8 mouse cellular contexts compared by ENCODE assay signal in the genomic region with DNA sequence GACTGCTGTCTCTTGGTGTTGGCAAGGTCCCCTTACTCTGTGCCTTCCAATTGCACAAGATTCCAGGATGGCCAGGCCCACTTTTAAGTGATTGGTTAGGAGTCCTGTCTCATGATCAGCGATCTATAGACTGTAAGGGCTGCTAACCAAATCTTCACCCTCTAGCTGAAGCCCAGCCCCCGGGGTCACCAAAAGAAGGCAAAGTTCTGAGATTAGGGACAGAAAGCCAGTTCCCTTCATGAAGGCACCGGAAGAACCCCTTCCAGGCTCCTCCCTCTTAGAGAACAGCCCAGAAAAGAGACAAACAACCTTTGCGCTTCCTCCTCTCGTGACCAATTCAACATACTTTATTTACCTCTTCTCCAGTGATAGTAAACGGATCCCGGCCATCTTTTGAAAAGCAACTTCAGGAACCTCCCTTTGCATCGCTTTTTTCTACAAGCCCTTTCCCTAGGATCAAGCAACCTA. TPM values are rescaled to one million over a fixed set of nuclear protein-coding genes. Genes with fewer than 3 reads are reported as not detected.
DNase-seq lines count a peak whose midpoint lies in the region; ATAC-seq lines count a peak whose summit lies in the region.

No protein-coding gene starts in this region.

- peak overlapping the region; percentile 94 for H3K9ac ChIP-seq in embryonic facial prominence, embryonic 13.5 days
- H3K9ac ChIP-seq in stomach, embryonic 14.5 days (replicated peaks; ENCODE audit: low read depth, low read length), result peak overlapping the region; percentile 96

- intact Hi-C loops in heart, postnatal 36 days (cut with DNase I), result loop anchor here (5.0 kb wide), 1 partner anchor 34 kb away; a partner anchor contains a TSS

- 6% methylated on average over 8 of the region's 8 CpGs for WGBS in embryonic facial prominence, embryonic 13.5 days
- 11% methylated on average over 8 of the region's 8 CpGs for WGBS in limb, embryonic 10.5 days
- 13% methylated on average over 8 of the region's 8 CpGs for WGBS in midbrain, embryonic 10.5 days
- 3% methylated on average over 8 of the region's 8 CpGs for WGBS in stomach, embryonic 14.5 days

- peak; percentile 35 for DNase-seq in urinary bladder, postnatal 14 days (ENCODE audit: low spot score)
- DNase-seq in urinary bladder, adult 18-20 months (ENCODE audit: low spot score in 2 of 2), result no peak
- DNase-seq in heart, postnatal 36 days, result peak; percentile 22 to 50
- DNase-seq in limb, embryonic 10.5 days (ENCODE audit: low spot score), result no peak
- DNase-seq in midbrain, embryonic 10.5 days (ENCODE audit: low spot score), result peak; percentile 19
- no peak for DNase-seq in layer of hippocampus, adult 8-10 months (ENCODE audit: low spot score in 2 of 2)

- peak overlapping the region; percentile 83 for H3K4me2 ChIP-seq in embryonic facial prominence, embryonic 13.5 days
- H3K4me2 ChIP-seq in stomach, embryonic 14.5 days (replicated peaks; ENCODE audit: low read depth, low read length), result peak overlapping the region; percentile 85

- H3K27ac ChIP-seq in embryonic facial prominence, embryonic 13.5 days, result peak overlapping the region; percentile 72; the same call in 1 of the 2 replicates
- peak overlapping the region; percentile 95 for H3K27ac ChIP-seq in limb, embryonic 10.5 days
- peak overlapping the region; percentile 93 for H3K27ac ChIP-seq in midbrain, embryonic 10.5 days (replicated peaks)
- H3K27ac ChIP-seq in stomach, embryonic 14.5 days (ENCODE audit: low read length), result peak overlapping the region; percentile 82; the same call in 1 of the 2 replicates

- H3K36me3 ChIP-seq in embryonic facial prominence, embryonic 13.5 days, result peaks cover 5% of the 10 kb centered on the region; the same call in 1 of the 2 replicates
- peaks cover 44% of the 10 kb centered on the region for H3K36me3 ChIP-seq in limb, embryonic 10.5 days
- H3K36me3 ChIP-seq in midbrain, embryonic 10.5 days, result peaks cover 44% of the 10 kb centered on the region
- peaks cover 8% of the 10 kb centered on the region for H3K36me3 ChIP-seq in stomach, embryonic 14.5 days (ENCODE audit: control insufficient read depth, insufficient read depth, low read length)

- H3K4me3 ChIP-seq in embryonic facial prominence, embryonic 13.5 days, result peak overlapping the region; percentile 100
- H3K4me3 ChIP-seq in limb, embryonic 10.5 days, result peak overlapping the region; percentile 99
- H3K4me3 ChIP-seq in midbrain, embryonic 10.5 days, result peak overlapping the region; percentile 100
- H3K4me3 ChIP-seq in stomach, embryonic 14.5 days (ENCODE audit: low read depth, low read length), result peak overlapping the region; percentile 99

- no peaks in the 10 kb centered on the region for H3K9me3 ChIP-seq in embryonic facial prominence, embryonic 13.5 days
- H3K9me3 ChIP-seq in limb, embryonic 10.5 days (replicated peaks), result no peaks in the 10 kb centered on the region
- no peaks in the 10 kb centered on the region for H3K9me3 ChIP-seq in midbrain, embryonic 10.5 days (replicated peaks)
- no peaks in the 10 kb centered on the region for H3K9me3 ChIP-seq in stomach, embryonic 14.5 days (ENCODE audit: control insufficient read depth, low read depth, low read length)

- ATAC-seq in embryonic facial prominence, embryonic 13.5 days (ENCODE audit: insufficient number of reproducible peaks, insufficient read depth, low FRiP score, low TSS enrichment, low read depth), result no peak
- no peak for ATAC-seq in stomach, embryonic 14.5 days (ENCODE audit: insufficient number of reproducible peaks, insufficient read depth, low FRiP score, low read depth)

- no peaks in the 10 kb centered on the region for H3K27me3 ChIP-seq in embryonic facial prominence, embryonic 13.5 days
- no peaks in the 10 kb centered on the region for H3K27me3 ChIP-seq in limb, embryonic 10.5 days (ENCODE audit: low read depth, poor library complexity, severe bottlenecking)
- H3K27me3 ChIP-seq in midbrain, embryonic 10.5 days (ENCODE audit: low read depth, poor library complexity, severe bottlenecking), result no peaks in the 10 kb centered on the region
- H3K27me3 ChIP-seq in stomach, embryonic 14.5 days (ENCODE audit: control insufficient read depth, insufficient read depth, low read length), result no peaks in the 10 kb centered on the region

- H3K4me1 ChIP-seq in embryonic facial prominence, embryonic 13.5 days, result peaks cover 42% of the 10 kb centered on the region
- H3K4me1 ChIP-seq in limb, embryonic 10.5 days, result peaks cover 38% of the 10 kb centered on the region
- peaks cover 39% of the 10 kb centered on the region for H3K4me1 ChIP-seq in midbrain, embryonic 10.5 days
- H3K4me1 ChIP-seq in stomach, embryonic 14.5 days (ENCODE audit: control insufficient read depth, insufficient read depth, low read length), result peaks cover 7% of the 10 kb centered on the region; the same call in 1 of the 2 replicates

RNA-seq across cellular contexts. Expression of a gene that starts 1.0 kb away (rescaled TPM):
- polyA plus RNA-seq in embryonic facial prominence, embryonic 13.5 days (2015; fragmentation: Nextera tagmentation; extraction: Ambion mirVana), result 63.3 and 67.6 TPM in 2 replicates
- 10 to 100 TPM; 65.4 to 74.1 TPM for total RNA-seq in heart, postnatal 36 days (2021)
- 83.2 and 85.7 TPM in 2 replicates for polyA plus RNA-seq in limb, embryonic 10.5 days (2016; fragmentation: Nextera tagmentation; extraction: Ambion mirVana)
- polyA plus RNA-seq in midbrain, embryonic 10.5 days (2016; fragmentation: Nextera tagmentation; extraction: Ambion mirVana), result 85.4 and 89.4 TPM in 2 replicates
- 52.0 and 52.8 TPM in 2 replicates for polyA plus RNA-seq in stomach, embryonic 14.5 days (2014; fragmentation: Nextera tagmentation; extraction: Ambion mirVana)
- 10 to 100 TPM; 43.0 to 55.3 (median 48.6) TPM for total RNA-seq in layer of hippocampus, adult 8-10 months (2022)

RNA-seq across cellular contexts. Expression of a gene that starts 24.1 kb away (rescaled TPM):
- polyA plus RNA-seq in embryonic facial prominence, embryonic 13.5 days (2015; fragmentation: Nextera tagmentation; extraction: Ambion mirVana), result 10.2 and 12.4 TPM in 2 replicates
- 10 to 100 TPM; 29.5 to 31.6 TPM for total RNA-seq in heart, postnatal 36 days (2021)
- 10.9 and 11.4 TPM in 2 replicates for polyA plus RNA-seq in limb, embryonic 10.5 days (2016; fragmentation: Nextera tagmentation; extraction: Ambion mirVana)
- 10.1 and 12.1 TPM in 2 replicates for polyA plus RNA-seq in midbrain, embryonic 10.5 days (2016; fragmentation: Nextera tagmentation; extraction: Ambion mirVana)
- 5.3 and 6.9 TPM in 2 replicates for polyA plus RNA-seq in stomach, embryonic 14.5 days (2014; fragmentation: Nextera tagmentation; extraction: Ambion mirVana)
- total RNA-seq in layer of hippocampus, adult 8-10 months (2022), result 10 to 100 TPM; 17.9 to 23.7 (median 22.3) TPM

RNA-seq across cellular contexts. Expression of a gene that starts 33.7 kb away (rescaled TPM):
- 0.15 and 0.25 TPM in 2 replicates for polyA plus RNA-seq in embryonic facial prominence, embryonic 13.5 days (2015; fragmentation: Nextera tagmentation; extraction: Ambion mirVana)
- under 1 TPM in 1 of 2 experiments, not detected in 1; 0.11 TPM for total RNA-seq in heart, postnatal 36 days (2021)
- 0.13 and 0.36 TPM in 2 replicates for polyA plus RNA-seq in limb, embryonic 10.5 days (2016; fragmentation: Nextera tagmentation; extraction: Ambion mirVana)
- 0.25 and 0.26 TPM in 2 replicates for polyA plus RNA-seq in midbrain, embryonic 10.5 days (2016; fragmentation: Nextera tagmentation; extraction: Ambion mirVana)
- 0.27 TPM in 1 of 2 replicates, not detected in the other for polyA plus RNA-seq in stomach, embryonic 14.5 days (2014; fragmentation: Nextera tagmentation; extraction: Ambion mirVana)
- total RNA-seq in layer of hippocampus, adult 8-10 months (2022), result under 1 TPM in 3 of 4 experiments, not detected in 1; 0.22 to 0.30 (median 0.25) TPM

Comparison
In these comparisons a context has a peak if more than half of its experiments do, and no peak if none do; other contexts are left out.
1. DNase-seq: peak in urinary bladder, postnatal 14 days (single experiment), heart, postnatal 36 days (2 of 2) and midbrain, embryonic 10.5 days (single experiment); none in urinary bladder, adult 18-20 months (0 of 2), limb, embryonic 10.5 days (single experiment) and layer of hippocampus, adult 8-10 months (0 of 2).
2. Peak in every context shown above with its lines, with median percentiles within 50 percentile points of each other: H3K27ac ChIP-seq and H3K4me3 ChIP-seq.